Mouse (Mus musculus) cerebellum, adult 2 months (tissue): ENCODE measurements around the gene Nectin1. TPM values are rescaled to one million over a fixed set of nuclear protein-coding genes. Genes with fewer than 3 reads are reported as not detected.

Experiments used
- DNase-seq, 2 experiments: peaks; one replicate each; pipeline ENCODE4 v3.0.0; 2021
- H3K27ac ChIP-seq: fragments of 200-500 bp; 2 replicates; pipeline ENCODE4 v1.5.1; 2012; ENCODE audit warnings: low read length, control low read depth, inconsistent platforms; ENCODE audit not compliant: insufficient read depth
- H3K27me3 ChIP-seq: fragments of 200-500 bp; 2 replicates; pipeline ENCODE4 v1.6.1; 2012; ENCODE audit warnings: inconsistent platforms, mild to moderate bottlenecking, low read length, moderate library complexity; ENCODE audit not compliant: control insufficient read depth, insufficient read depth
- H3K4me1 ChIP-seq: fragments of 200-500 bp; 2 replicates; pipeline ENCODE4 v1.6.1; 2011; ENCODE audit warnings: low read length; ENCODE audit not compliant: control insufficient read depth, insufficient read depth
- H3K4me3 ChIP-seq: fragments of 200-500 bp; replicated peaks from 2 replicates; pipeline ENCODE3; 2011; ENCODE audit warnings: mild to moderate bottlenecking, low read depth, low read length, control low read depth; ENCODE audit not compliant: insufficient read depth
- CTCF ChIP-seq: fragments of 200-500 bp; IDR thresholded peaks from 2 replicates; pipeline ENCODE4 v1.5.1; 2011; ENCODE audit warnings: low read depth, mild to moderate bottlenecking, control low read depth, low read length, moderate library complexity, borderline replicate concordance; ENCODE audit not compliant: insufficient read depth
- POLR2A ChIP-seq: fragments of 200-500 bp; IDR thresholded peaks from 2 replicates; pipeline ENCODE4 v1.6.1; 2011; ENCODE audit warnings: low read length, control low read depth, borderline replicate concordance; ENCODE audit not compliant: insufficient read depth
- WGBS: fragments of 180-500 bp; shearing (Covaris S2); methylation state at CpG from one replicate; pipeline ENCODE4 v1.1.7; 2018; 5-methylcytosine and 5-hydroxymethylcytosine counted together
- polyA plus RNA-seq: library from polyadenylated mRNA; depleted of rRNA; stranded (reverse); fragments of >200 nt; gene quantifications from 2 replicates; pipeline ENCODE4 v1.2.3, GENCODE M21; 2012

Gene Nectin1
- polyA plus RNA-seq, 1 experiment, result 28.9 TPM

- H3K4me1 ChIP-seq, result peaks cover 17% of the 10 kb centered on the region; the same call in 1 of the 2 replicates
These were observed 6.3 kb downstream of the Nectin1 start for GRCm38 (mm10) chr9:43750053-43750452.

DNA sequence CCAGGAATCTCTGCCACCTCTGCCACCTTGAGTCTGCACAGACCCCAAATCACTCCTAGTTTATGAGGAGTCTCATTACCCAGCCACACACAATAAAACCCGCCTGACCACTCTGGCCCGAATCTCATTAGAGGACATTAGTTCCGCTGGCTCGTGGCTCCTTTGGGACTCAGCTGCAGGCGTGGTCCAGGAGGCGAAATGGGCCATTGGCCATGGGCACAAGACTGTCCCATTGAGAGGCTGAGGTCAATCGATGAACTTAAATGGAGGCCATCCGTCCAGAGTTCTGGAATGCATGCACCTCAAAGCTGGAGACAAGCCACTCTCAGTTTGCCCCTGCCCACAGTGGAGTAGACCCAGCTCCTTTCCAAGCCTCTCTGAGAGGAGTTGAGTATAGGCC is 7.3 kb downstream of the Nectin1 start:
- peaks cover 11% of the 10 kb centered on the region; the same call in 1 of the 2 replicates for H3K4me1 ChIP-seq
- no peak overlapping the region for H3K4me3 ChIP-seq
- DNase-seq, result no peak
- no peaks in the 10 kb centered on the region for H3K27me3 ChIP-seq
- 73% methylated on average over 8 of the region's 8 CpGs for WGBS
- H3K27ac ChIP-seq, result no peak overlapping the region
- TF ChIP-seq POLR2A (no peak), CTCF (no peak)

More at GRCm38 (mm10) chr9:43750053-43750452, 6.3 kb downstream of the Nectin1 start:
- Histone ChIP-seq H3K4me3 (no peak overlapping the region), H3K27me3 (no peaks in the 10 kb centered on the region), H3K27ac (no peak overlapping the region)
- DNase-seq, result no peak
- no peak for TF ChIP-seq CTCF
- TF ChIP-seq POLR2A, result no peak
- WGBS, result 59% methylated on average over 9 of the region's 9 CpGs

DNA sequence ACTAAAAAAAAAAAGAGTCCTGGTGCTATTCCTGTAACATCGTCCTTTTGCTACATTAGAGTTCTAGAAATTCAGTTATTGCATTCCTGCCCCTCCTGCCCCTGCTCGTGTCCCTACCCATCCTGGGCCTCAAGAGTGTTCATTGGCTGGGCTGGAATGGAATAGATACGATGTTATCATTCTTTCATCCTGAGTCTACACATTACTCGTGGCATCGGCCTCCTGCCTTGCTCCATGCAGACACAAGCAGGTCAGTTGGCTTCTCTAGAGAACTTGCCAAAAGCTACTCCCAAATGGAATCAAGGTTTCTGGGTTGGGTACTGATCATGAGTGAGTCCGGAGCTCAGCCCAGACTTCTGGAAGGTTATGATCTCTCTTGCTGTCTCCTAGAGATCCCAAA is 9.7 kb downstream of the Nectin1 start:
- H3K27me3 ChIP-seq, result no peaks in the 10 kb centered on the region
- TF ChIP-seq POLR2A (no peak), CTCF (no peak)
- no peak overlapping the region for H3K4me3 ChIP-seq
- DNase-seq, result no peak
- 75% methylated on average over 6 of the region's 6 CpGs for WGBS
- peaks cover 4% of the 10 kb centered on the region for H3K4me1 ChIP-seq
- no peak overlapping the region for H3K27ac ChIP-seq

GRCm38 (mm10) chr9:43754083-43754482 is 10.3 kb downstream of the Nectin1 start:
- no peak overlapping the region for H3K27ac ChIP-seq
- TF ChIP-seq POLR2A, result no peak
- no peak for TF ChIP-seq CTCF
- peaks cover 7% of the 10 kb centered on the region for H3K4me1 ChIP-seq
- H3K27me3 ChIP-seq, result no peaks in the 10 kb centered on the region
- DNase-seq, result no peak
- WGBS, result 79% methylated on average over 5 of the region's 5 CpGs
- H3K4me3 ChIP-seq, result no peak overlapping the region

DNA sequence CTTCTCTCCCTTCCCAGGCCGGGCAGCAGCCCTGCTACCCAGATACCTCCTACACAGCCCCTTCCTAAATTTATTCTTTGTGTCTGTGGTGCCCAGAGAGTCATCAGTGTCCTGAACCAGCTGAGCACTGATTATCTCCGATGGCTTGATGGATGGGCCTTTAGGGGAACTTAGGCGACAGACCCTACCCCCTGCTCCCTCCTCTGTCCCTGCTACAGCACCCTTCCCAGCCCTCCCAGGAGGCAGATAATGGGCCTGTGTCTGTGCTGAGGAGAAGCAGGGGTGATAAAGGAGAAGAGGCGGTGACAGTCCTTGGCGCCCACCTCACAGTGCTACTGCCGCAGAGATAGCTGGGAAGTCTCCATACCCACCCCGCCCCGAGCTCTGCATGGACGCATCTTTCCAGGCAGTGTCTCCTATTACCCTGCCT is 11.0 kb downstream of the Nectin1 start:
- DNase-seq, result no peak
- Histone ChIP-seq H3K4me1 (peaks cover 10% of the 10 kb centered on the region), H3K4me3 (no peak overlapping the region), H3K27me3 (no peaks in the 10 kb centered on the region), H3K27ac (no peak overlapping the region)
- no peak for TF ChIP-seq POLR2A
- no peak for TF ChIP-seq CTCF
- 87% methylated on average over 9 of the region's 9 CpGs for WGBS

DNA sequence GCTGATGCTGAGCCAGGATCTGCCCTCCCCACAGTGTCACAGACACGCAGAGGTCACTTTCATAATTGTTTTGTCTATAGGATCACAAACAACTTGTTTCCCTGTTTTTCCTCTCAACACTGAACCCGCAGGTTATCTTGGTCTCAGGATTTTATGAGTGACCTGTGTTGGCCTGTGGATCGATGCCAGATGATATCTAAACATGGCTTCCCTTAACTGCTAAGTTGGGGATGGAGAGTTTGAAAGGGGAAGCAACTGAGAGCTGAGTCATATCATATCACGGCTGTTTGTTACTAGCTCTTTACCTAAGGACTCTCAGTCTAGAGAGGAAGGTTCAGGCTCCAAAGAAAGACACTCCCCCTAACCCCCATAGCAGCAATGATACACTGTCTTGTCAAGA is 11.7 kb downstream of the Nectin1 start:
- Histone ChIP-seq H3K27ac (no peak overlapping the region), H3K4me1 (peaks cover 16% of the 10 kb centered on the region)
- 84% methylated on average over 4 of the region's 4 CpGs for WGBS

GRCm38 (mm10) chr9:43755928-43756327 is 12.1 kb downstream of the Nectin1 start:
- TF ChIP-seq CTCF (no peak), POLR2A (no peak)
- Histone ChIP-seq H3K4me1 (peaks cover 18% of the 10 kb centered on the region), H3K27me3 (no peaks in the 10 kb centered on the region), H3K27ac (no peak overlapping the region), H3K4me3 (no peak overlapping the region)
- DNase-seq, result no peak
- WGBS, result 95% methylated on average over 2 of the region's 2 CpGs

More for the DNA sequence above, 11.7 kb downstream of the Nectin1 start:
- Histone ChIP-seq H3K27me3 (no peaks in the 10 kb centered on the region), H3K4me3 (no peak overlapping the region)
- no peak for DNase-seq
- TF ChIP-seq CTCF (no peak), POLR2A (no peak)

DNA sequence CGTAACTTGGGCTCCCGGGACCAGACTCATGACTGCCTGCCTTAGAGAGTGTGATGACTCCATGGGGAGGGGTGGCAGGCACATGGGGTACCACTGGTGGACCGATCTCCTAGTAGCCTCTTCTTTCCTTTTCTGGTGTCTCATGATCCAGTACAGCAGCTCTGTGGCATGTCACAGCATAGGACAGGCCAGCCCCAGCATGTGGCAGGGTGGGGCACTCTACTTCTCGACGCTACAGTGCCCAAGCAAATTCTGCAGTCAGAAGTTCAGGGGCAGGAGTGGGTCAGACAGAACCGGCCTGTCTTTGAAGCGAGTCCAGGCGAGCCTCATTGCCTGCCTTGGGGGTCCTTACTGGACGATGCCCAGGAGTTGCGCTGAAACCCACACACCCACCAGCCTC is 13.4 kb downstream of the Nectin1 start:
- 88% methylated on average over 10 of the region's 10 CpGs for WGBS
- TF ChIP-seq CTCF (no peak), POLR2A (no peak)
- no peak for DNase-seq
- Histone ChIP-seq H3K27ac (no peak overlapping the region), H3K4me1 (peaks cover 25% of the 10 kb centered on the region), H3K4me3 (no peak overlapping the region), H3K27me3 (no peaks in the 10 kb centered on the region)
